Mouse (Mus musculus) cerebral cortex, adult 2 months (tissue): ENCODE results near the gene H2-T24.

ENCODE experiments used
- WGBS: fragments of 180-500 bp; shearing (Covaris S2); methylation state at CpG from one replicate; pipeline ENCODE4 v1.1.7; 2018; 5-methylcytosine and 5-hydroxymethylcytosine counted together

H2-T24 gene

DNA sequence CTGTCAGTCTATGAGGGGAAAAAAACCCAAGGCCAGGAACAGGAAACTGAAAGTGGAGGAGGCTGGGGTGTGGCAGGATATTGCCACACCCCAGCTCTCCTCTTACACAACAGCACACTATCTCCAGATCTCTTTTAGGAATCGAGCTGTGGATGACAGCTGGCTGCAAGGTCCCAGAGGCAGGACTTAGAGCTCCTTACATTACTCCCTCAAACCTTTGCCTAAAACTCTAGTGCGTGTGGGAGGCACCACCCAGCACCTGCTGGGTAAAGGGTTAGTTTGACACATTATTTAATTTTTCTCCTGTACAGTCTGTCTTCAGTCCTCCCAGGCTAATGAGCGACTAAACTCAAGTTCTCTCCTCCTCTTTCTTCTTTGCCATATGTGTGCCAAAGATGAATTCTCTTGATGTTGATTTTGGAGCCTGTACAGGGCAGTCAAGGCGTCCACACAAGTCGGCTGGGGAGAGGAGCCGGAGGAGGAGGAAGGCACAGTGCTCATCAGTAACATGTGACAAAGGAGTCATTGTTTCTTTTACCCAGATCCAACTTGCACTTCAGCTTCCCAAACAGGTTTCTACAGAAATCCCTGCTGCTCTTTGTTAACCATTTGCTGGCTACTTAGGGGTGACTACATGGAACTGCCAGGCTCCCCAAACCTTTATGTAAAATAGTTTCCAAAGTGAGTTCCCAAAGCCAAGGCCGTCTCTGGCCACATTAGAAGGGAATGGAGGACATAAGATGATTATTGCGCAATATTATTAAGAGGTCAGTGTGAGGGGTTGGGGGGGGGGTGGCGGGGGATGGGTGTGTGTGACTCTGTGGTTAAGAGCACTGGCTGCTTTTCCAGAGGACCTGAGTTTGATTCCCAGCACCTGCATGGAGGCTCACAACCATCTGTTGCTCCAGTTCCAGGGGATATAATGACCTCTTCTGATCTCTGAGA lies 3.6 kb upstream of the H2-T24 start:
- 41% methylated on average over 9 of the region's 9 CpGs for WGBS

DNA sequence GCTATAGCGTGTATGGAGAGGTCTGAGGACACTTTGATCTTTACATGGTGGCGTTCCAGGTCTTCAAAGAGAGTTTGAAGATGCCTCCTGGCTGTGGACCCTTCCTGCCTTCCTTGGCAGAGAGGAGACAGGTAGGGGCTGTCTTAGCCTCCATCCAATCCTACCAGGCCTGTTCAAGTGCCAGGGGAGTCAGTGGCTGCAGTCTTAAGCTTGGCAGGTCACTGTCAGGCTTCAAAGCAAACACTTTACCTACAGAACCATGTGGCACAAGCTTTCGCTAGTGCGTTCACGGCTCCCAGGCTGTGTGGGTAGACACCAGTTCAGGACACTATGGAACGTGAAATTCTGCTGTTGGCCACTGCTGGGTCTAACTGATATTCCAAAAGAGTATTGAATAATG lies 2.6 kb upstream of the H2-T24 start:
- 85% methylated on average over 6 of the region's 6 CpGs for WGBS

GRCm38 (mm10) chr17:36022098-36022497 lies 1.7 kb upstream of the H2-T24 start:
- WGBS: 93% methylated on average over 9 of the region's 9 CpGs

GRCm38 (mm10) chr17:36021309-36021708 lies 949 bp upstream of the H2-T24 start:
- 88% methylated on average over 1 of the region's 1 CpGs for WGBS

GRCm38 (mm10) chr17:36019519-36019918 lies 841 bp downstream of the H2-T24 start:
- 66% methylated on average over 3 of the region's 3 CpGs for WGBS

DNA sequence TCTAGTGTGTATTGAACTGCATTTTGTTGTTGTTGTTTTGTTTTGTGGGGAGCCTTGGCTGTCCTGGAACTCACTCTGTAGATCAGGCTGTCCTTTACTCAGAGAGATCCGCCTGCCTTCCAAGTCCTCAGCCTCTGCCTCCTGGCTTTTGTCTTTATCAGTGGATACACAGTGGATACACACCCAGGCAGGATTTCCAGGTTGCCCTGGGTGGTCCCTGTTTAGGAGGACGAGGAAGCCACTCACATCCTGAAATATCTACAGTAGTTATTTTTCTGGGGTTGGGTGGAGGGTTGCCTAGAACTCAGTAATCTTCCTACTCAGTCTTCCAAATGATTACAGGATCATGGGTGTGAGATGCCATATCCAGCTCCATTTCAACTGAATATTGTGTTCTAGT lies 1.4 kb downstream of the H2-T24 start:
- 62% methylated on average over 2 of the region's 2 CpGs for WGBS

DNA sequence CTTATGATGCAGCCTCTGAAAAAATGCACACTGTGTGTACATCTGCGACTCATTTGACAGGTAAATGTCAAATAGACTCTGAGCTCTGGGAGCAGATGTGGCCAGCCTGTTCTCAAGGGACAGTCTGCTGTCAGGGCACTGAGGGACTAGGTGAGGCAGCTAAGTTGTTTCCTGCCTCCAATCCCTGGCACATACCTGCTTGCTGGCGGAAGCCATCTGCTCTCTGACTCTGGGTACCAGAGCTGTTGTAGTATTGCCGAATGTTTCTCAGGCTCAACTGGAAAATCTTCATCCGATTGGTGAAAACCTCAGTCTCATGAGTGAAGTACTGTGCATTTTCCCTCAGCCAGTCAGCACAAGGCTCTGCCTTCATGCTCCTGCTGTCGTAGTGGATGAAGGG lies 3.3 kb downstream of the H2-T24 start:
- 69% methylated on average over 5 of the region's 5 CpGs for WGBS

GRCm38 (mm10) chr17:36014977-36015376 lies 5.4 kb downstream of the H2-T24 start:
- 92% methylated on average over 5 of the region's 5 CpGs for WGBS

DNA sequence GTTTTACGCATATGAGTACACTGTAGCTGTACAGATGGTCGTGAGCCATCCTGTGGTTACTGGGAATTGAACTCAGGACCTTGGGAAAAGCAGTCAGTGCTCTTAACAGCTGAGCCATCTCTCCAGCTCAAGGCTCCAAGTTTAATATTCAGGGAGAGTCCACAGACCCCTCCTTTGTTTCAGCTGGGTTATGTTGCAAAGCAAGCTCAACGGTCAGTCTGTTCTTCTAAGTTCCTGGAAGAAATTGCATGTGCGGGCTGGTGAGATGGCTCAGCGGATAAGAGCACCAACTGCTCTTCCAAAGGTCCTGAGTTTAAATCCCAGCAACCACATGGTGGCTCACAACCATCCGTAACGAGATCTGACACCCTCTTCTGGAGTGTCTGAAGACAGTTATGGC lies 16.0 kb downstream of the H2-T24 start:
- 72% methylated on average over 7 of the region's 7 CpGs for WGBS

DNA sequence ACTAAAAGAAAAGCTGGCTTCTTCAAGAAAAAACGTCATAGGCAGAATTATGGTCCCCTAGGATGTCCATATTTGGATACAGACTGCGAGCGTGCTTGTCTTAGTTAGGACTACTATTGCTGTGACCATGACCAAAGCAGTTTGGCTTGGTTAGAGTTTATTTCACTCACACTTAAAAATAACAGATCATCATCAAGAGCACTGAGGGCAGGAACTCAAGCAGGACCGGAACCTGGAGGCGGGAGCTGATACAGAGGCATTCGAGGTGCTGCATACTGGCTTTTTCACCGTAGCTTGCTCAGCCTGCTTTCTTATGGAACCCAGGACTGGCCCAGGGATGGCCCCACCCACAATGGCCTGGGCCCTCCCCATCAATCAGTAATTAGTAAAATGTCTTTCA lies 17.0 kb downstream of the H2-T24 start:
- 63% methylated on average over 7 of the region's 7 CpGs for WGBS

DNA sequence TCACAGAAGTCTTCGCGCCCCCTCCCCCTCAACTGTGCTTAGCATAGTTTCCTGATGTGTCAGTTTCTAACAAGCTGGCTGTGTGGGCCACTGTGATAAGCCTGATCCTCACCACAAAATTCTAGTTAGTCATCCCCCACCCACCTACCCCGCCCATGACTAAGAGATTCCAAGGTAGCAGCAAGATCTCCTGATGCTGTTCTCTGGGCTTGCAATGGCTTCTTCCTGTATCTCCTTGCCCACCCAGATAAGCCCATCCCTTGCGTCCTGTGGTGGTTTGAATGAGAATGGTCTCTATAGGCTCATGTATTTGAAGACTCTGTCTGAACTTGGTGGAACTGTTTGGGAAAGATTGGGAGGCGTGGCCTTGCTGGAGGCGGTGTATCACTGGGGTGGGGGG lies 18.4 kb downstream of the H2-T24 start:
- 74% methylated on average over 6 of the region's 6 CpGs for WGBS

DNA sequence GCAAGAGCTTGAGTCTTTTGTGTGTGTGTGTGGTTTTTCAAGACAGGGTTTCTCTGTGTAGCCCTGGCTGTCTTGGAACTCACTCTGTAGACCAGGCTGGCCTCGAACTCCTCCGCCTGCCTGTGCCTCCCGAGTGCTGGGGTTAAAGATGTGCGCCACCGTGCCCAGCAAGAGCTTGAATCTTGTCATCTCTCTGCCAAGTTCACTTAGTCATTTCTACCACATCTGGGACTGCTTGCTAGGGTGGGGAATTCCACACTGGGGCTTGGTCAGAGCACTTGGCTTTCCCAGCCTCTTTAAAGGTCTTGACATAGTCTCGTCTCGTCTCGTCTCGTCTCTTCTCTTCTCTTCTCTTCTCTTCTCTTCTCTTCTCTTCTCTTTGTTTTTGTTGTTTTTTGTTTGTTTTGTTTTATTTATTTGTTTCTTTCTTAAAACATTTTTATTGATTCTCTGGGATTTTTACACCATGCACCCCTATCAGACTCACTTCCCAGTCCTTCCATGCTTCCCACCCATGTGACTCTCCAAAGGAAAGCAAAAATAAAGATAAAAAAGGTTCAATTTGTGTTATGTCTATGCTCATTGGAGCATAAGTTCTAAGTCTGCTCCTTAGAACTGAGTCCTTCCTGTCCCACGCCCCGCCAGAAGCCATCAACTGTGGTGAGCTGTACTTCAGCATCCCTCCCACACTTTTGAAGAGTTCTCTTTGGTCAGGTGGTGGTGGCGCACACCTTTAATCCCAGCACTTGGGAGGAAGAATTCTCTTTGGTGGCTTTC lies 19.1 kb downstream of the H2-T24 start:
- 72% methylated on average over 12 of the region's 12 CpGs for WGBS

- 60% methylated on average over 4 of the region's 4 CpGs for WGBS
Measured at GRCm38 (mm10) chr17:36000349-36000748, 20.0 kb downstream of the H2-T24 start.

DNA sequence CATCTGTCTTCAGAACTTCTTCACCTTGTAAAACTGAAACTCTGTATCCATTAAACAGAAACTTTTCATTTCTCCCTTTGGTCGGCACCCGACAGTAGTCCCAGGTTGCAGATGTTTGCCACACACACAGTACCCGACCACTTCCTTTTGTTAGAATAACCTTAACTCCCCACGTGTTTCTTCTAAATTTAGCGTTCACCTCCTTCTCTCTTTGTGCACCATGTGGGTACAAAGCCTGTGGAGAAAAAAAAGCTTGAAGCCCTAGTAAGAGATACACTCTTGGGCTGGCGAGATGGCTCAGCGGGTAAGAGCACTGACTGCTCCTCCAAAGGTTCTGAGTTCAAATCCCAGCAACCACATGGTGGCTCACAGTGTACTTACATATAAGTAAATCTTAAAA lies 21.0 kb downstream of the H2-T24 start:
- 55% methylated on average over 7 of the region's 7 CpGs for WGBS

DNA sequence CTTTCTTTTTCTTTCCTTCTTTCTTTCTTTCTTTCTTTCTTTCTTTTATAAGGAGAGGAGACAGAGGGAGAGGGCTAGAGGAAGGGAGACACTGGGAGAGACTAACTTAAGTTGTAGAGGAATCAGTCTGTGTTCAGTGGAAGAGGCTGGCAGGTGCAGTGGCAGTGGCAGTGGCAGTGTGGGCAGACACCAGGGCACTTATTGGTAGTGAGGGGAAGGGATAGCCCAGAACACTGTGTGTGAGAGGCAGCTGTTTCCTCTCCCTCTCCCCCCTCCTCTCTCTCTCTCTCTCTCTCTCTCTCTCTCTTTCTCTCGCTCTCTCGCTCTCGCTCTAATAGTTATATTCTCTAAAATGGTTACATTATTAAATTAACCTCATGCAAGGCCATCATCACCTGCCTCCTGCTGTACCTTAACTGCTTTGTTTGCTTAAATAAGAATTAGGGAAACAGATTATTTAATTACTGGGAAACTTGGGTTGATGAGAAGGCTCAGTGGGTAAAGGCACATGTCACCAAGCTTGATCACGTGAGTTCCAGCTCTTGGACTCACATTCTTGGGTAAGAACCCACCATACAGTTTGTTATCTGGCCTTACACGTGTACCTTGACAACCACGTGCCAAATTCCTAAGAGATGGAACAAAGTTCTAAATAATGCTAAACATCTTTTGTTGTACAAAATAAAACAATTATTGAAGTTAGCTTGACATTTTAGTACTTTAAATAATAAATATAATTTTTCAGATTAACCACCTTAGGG lies 21.6 kb downstream of the H2-T24 start:
- 73% methylated on average over 6 of the region's 6 CpGs for WGBS

- WGBS: 45% methylated on average over 12 of the region's 12 CpGs
Measured at GRCm38 (mm10) chr17:35997713-35998510, 22.4 kb downstream of the H2-T24 start.

DNA sequence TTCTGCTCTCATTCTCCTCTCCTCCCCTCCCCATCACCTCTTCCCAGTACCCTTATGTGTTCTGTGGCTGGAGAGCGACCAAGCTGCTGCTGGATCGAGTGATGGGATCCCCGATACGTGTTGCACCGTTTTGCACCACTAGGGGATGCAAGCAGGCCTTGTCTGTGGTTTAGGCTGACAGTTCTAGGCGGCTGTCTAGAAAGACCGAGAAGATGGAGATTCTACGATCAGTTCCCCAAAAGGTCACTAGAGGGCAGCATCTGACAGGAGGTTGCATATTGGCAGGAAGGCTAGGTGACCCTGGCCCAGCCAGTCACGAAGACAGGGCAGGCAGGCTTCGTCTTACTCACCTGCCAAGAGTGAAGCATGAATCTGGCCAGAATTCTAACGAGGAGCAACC lies 23.4 kb downstream of the H2-T24 start:
- under 1% methylated on average over 11 of the region's 11 CpGs for WGBS

DNA sequence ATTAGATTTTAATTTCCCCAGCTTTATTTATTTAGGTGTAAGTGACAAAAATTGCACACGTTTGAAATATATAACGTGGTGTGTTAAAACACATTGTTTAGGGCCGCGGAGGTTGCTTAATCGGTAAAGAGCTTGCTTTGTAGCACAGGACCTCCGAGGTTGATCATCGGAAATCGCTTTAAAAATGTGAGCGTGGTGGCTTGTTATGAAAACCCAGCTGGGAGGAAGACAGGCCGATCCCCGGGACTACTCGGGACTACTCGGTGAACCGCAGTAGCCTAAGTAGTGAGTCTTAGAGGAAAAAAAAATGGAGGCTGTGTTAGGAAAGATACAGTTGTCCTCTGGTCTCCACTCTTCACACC lies 25.5 kb downstream of the H2-T24 start:
- 2% methylated on average over 14 of the region's 14 CpGs for whole genome bisulfite sequencing

- 2% methylated on average over 31 of the region's 31 CpGs for WGBS
Measured at GRCm38 (mm10) chr17:35994175-35994878, 26.0 kb downstream of the H2-T24 start.

DNA sequence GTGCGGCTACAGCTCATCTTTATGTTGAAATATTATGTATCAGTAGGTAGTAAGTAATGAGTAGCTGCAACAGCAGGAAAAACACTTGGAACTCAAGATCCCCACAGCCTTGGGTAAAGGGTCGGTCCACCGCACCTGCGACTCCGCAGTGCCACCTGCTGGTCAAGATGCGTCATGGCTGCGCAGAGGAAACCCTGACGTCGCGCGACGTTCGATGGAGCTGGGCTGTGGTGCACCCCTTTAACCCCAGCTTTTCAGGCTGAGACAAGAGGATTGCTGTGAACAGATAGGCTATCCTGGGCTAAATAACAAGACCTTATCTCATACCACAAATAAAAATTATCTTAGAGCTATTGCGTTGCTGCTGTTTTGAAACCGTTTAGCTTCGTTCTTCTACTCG lies 26.7 kb downstream of the H2-T24 start:
- 2% methylated on average over 17 of the region's 17 CpGs for WGBS

DNA sequence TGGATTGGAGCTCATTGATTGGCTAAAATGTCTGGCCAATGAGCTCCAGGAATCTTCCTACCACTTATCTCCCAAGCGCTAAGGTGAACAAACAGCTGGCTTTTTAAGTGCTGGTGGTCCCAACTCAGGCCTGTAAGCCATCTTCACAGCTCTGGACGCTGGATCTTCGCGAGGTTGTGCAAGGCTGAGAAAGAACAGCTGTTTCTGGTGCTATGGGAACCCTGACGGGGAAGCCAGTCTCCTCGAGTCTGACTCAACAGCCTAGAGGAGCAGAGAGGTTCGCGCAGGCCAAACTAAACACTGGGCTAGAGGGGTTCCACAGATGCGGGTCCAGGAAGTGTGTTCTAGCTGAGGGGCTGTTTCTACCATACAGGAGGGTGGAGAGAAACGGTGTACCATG lies 28.6 kb downstream of the H2-T24 start:
- 37% methylated on average over 10 of the region's 10 CpGs for WGBS
